Comparison of ENCODE assay signal across 11 mouse cellular contexts in genomic region chr13:104576188-104576789, GRCm38 (mm10).
DNase-seq lines count a peak whose midpoint lies in the region; ATAC-seq lines count a peak whose summit lies in the region.
"Had no signal": no experiment of that assay in that cellular context is flagged by ENCODE, and none has a peak within 500 bp of the region (broad histone marks: within the 10 kb centered on the region; RNA-seq: fewer than 3 reads in every experiment).

No protein-coding gene starts in this region.

- no peaks in the 10 kb centered on the region for H3K27me3 ChIP-seq in midbrain, embryonic 15.5 days (replicated peaks)
- no peaks in the 10 kb centered on the region for H3K27me3 ChIP-seq in midbrain, embryonic 16.5 days (ENCODE audit: control insufficient read depth, insufficient read depth, low read depth, low read length)
- H3K27me3 ChIP-seq in limb, embryonic 12.5 days = no peaks in the 10 kb centered on the region
- H3K27me3 ChIP-seq: heart, embryonic 15.5 days had no signal

- no peaks in the 10 kb centered on the region for H3K9me3 ChIP-seq in midbrain, embryonic 15.5 days
- H3K9me3 ChIP-seq in midbrain, embryonic 16.5 days (replicated peaks; ENCODE audit: control insufficient read depth, low read length, poor library complexity, severe bottlenecking) = no peaks in the 10 kb centered on the region
- H3K9me3 ChIP-seq in limb, embryonic 12.5 days = no peaks in the 10 kb centered on the region
- H3K9me3 ChIP-seq: heart, embryonic 15.5 days had no signal

- no peak overlapping the region for H3K4me3 ChIP-seq in midbrain, embryonic 15.5 days
- H3K4me3 ChIP-seq in midbrain, embryonic 16.5 days (ENCODE audit: low read depth, low read length) = no peak overlapping the region
- no peak overlapping the region for H3K4me3 ChIP-seq in limb, embryonic 12.5 days (replicated peaks)
- H3K4me3 ChIP-seq: heart, embryonic 15.5 days had no signal

- WGBS in midbrain, embryonic 15.5 days = 57% methylated on average over 10 of the region's 10 CpGs
- 65% methylated on average over 10 of the region's 10 CpGs for WGBS in midbrain, embryonic 16.5 days
- 10% methylated on average over 10 of the region's 10 CpGs for WGBS in limb, embryonic 12.5 days

- no peak overlapping the region for H3K9ac ChIP-seq in midbrain, embryonic 15.5 days
- no peak overlapping the region for H3K9ac ChIP-seq in midbrain, embryonic 16.5 days (ENCODE audit: low read depth, low read length)
- H3K9ac ChIP-seq in limb, embryonic 12.5 days (replicated peaks) = no peak overlapping the region
- H3K9ac ChIP-seq: heart, embryonic 15.5 days had no signal

- no peaks in the 10 kb centered on the region for H3K4me1 ChIP-seq in midbrain, embryonic 15.5 days
- H3K4me1 ChIP-seq in midbrain, embryonic 16.5 days (ENCODE audit: control insufficient read depth, insufficient read depth, low read length) = no peaks in the 10 kb centered on the region
- peaks cover 56% of the 10 kb centered on the region for H3K4me1 ChIP-seq in limb, embryonic 12.5 days (replicated peaks)

- no peak overlapping the region for H3K4me2 ChIP-seq in midbrain, embryonic 15.5 days
- no peak overlapping the region for H3K4me2 ChIP-seq in midbrain, embryonic 16.5 days (ENCODE audit: low read length)
- peak overlapping the region; percentile 26 for H3K4me2 ChIP-seq in limb, embryonic 12.5 days
- H3K4me2 ChIP-seq: heart, embryonic 15.5 days had no signal

- peak; percentile 20 for DNase-seq in embryo, embryonic 10 days (ENCODE audit: low spot score)
- no peak for DNase-seq in embryo, embryonic 9.5 days (ENCODE audit: extremely low spot score)
- peak; percentile 47 for DNase-seq in thymus, postnatal 25 days
- DNase-seq in heart, postnatal 4 days = no peak
- no peak for DNase-seq in lung, postnatal 36 days
- DNase-seq: kidney, adult 9 months; lung, postnatal 4 days had no signal

- no peak overlapping the region for H3K27ac ChIP-seq in midbrain, embryonic 15.5 days
- H3K27ac ChIP-seq in midbrain, embryonic 16.5 days (ENCODE audit: low read length) = no peak overlapping the region
- H3K27ac ChIP-seq in limb, embryonic 12.5 days = peak overlapping the region; percentile 12; the same call in 1 of the 2 replicates
- H3K27ac ChIP-seq: heart, embryonic 15.5 days had no signal

- no peaks in the 10 kb centered on the region for H3K36me3 ChIP-seq in midbrain, embryonic 15.5 days (replicated peaks)
- H3K36me3 ChIP-seq in midbrain, embryonic 16.5 days (ENCODE audit: control insufficient read depth, insufficient read depth, low read length) = no peaks in the 10 kb centered on the region
- no peaks in the 10 kb centered on the region for H3K36me3 ChIP-seq in limb, embryonic 12.5 days
- H3K36me3 ChIP-seq: heart, embryonic 15.5 days had no signal

- ATAC-seq in midbrain, embryonic 15.5 days (replicated peaks) = 0 out of 2 replicates have a peak, but pooled peaks have one; percentile 42
- ATAC-seq in midbrain, embryonic 16.5 days = no peak
- ATAC-seq in limb, embryonic 12.5 days (ENCODE audit: insufficient number of reproducible peaks, insufficient read depth, low FRiP score, low TSS enrichment, low read depth) = peak; percentile 75

Comparison
In these comparisons a context has a peak if more than half of its experiments do, and no peak if none do; other contexts are left out.
1. DNase-seq: peak in embryo, embryonic 10 days (single experiment) and thymus, postnatal 25 days (single experiment); none in embryo, embryonic 9.5 days (single experiment), heart, postnatal 4 days (single experiment) and lung, postnatal 36 days (single experiment).